Mouse (Mus musculus) heart, postnatal 10 days (tissue): ENCODE results near the gene Srgap3. TPM values are rescaled to one million over a fixed set of nuclear protein-coding genes. Genes with fewer than 3 reads are reported as not detected.

Experiments
- DNase-seq, 2 experiments: peaks; one replicate each; pipeline ENCODE4 v3.0.0; 2021
- intact Hi-C: fragments of 180-260 bp; cut with DNase I; formaldehyde crosslinking; loops from one replicate; pipeline ENCODE4 v1.15.1; 2025
- total RNA-seq, 2 experiments: library from RNA; stranded (reverse); gene quantifications; 2 replicates each; pipeline ENCODE4 v1.2.3; 2021

The Srgap3 gene
- total RNA-seq, 2 experiments from 2014 or later = 2.6 to 2.9 TPM

DNA sequence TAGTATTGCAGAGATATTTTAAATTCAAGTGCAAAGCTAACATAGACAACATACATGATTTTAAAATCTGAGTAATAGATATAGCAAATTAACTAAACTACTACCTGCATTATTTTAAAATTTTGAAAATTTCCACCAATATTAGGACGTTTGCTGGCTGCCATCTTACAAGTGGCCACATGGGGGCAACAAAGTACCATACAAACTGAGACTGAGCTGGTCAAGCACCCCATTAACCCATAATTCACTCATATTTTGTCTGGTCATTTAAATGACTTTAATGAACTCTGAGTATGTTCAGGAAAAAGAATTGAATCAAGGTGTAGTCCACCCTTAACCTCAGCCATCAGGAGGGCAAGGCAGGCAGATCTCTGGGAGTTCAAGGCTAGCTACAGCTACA is 246.7 kb downstream of the Srgap3 start:
- DNase-seq = peak; percentile 67 to 81
- intact Hi-C loops = loop anchor here (1.0 to 5.0 kb wide), 2 partner anchors 82 to 301 kb away; no protein-coding TSS in a partner anchor

DNA sequence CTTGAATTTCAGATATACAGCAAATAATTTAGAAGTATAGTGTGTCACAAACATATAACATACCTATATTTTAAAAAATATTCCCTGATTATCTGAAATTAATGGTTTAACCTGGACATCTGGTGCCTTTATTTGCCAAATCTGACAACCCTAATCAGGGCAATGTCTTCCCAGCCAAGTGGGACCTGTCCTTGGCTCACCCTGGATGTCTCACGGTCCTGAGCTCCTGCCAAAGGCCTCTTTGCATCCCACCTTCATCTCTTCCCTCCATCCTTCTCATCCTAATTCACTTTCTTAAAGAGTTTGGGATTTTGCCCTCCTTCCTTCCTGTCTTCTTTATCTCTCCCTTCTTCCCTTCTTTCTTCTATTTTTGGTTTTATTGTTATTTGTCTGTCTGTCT is 248.0 kb downstream of the Srgap3 start:
- intact Hi-C loops = loop anchor here (5.0 to 10.0 kb wide), 4 partner anchors 207 to 603 kb away; no protein-coding TSS in a partner anchor
- DNase-seq = no peak

DNA sequence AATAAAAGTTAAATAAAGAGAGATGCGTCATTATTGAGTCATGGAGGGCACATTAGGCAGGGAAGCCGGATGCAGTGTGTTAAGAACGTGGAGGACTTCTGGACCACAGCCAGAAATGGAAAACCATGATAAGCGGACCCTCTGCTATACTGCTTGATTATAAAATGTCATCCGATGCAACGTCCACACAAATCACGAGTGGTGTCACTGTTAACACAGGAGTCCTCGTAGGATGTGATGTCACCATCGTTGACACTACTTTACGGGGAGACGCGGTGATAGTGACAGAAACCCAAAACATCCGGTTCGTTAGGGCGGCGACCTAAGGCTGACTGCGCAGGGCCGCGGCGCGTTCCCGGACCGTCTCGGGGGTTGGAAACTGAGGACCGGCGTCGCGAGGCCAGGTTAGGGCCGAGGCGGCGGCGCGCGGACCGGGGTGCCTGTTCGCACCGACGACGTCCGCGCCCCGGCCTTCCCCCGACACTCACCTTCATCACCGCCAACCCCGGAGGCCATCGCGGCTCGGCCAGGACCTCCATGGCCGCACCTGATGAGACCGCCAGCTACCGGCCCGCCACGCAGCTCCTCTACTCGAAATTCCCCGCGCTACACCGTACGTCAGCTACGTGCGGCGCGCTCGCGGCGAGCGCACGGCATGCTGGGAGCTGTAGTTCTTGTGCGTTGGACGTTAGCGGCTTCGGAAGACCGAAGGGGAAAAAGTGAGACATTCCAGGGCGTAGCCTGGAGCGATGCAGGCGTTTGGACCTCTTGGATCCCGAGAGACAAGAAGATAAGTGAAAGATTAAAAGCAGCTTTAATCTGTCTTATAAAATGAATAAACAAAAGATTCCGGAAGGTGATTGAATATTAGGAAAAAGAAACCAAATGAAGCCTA is 250.8 kb downstream of the Srgap3 start, which contains the start of gene Rad18:
Gene Rad18 (minus strand): TSS at position 631 of the 895 bp plus-strand sequence.
- peak; percentile 88 to 90 for DNase-seq
- intact Hi-C loops = loop anchor here (2.0 to 10.0 kb wide), 5 partner anchors 204 to 606 kb away; no protein-coding TSS in a partner anchor

DNA sequence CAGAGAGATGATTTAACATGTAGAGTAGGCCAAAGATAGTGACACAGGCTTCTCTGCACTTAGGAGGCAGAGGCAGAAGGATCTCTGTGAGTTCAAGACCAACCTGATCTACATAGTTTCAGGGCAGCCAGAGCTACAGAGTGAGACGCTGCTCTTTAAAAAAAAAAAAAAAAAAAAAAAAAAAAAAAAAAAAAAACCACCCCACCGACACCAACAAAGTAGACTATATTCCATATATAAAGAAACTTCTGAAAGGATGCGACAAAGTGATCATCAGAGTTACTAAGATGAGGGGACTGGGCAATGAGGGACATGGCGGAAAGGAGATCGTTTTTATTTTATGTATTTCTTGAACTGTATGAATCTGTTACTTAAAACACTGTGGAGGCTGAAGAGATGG is 252.6 kb downstream of the Srgap3 start:
- no peak for DNase-seq
- intact Hi-C loops = loop anchor here (10.0 kb wide), 1 partner anchor 330 kb away; no protein-coding TSS in a partner anchor

DNA sequence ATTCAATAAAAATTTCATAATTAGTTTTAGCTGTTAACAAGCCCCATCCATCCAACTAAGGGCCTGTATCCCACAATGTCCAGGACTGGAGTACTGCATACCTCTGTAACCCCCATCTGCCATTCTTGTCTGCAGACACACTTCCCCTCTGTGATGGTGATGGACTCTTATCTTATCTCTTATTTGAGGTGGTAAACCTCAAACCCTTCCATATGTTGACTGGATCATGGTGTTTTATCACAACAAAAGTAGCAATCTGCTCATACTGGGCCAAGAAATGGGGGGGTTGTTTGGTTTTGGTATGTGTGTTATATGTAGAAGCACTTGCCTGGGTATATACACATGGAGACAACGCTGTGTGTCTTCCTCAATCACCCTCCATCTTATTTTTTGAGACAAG is 255.5 kb downstream of the Srgap3 start:
- DNase-seq = no peak
- intact Hi-C loops = loop anchor here (10.0 kb wide), 1 partner anchor 327 kb away; no protein-coding TSS in a partner anchor

DNA sequence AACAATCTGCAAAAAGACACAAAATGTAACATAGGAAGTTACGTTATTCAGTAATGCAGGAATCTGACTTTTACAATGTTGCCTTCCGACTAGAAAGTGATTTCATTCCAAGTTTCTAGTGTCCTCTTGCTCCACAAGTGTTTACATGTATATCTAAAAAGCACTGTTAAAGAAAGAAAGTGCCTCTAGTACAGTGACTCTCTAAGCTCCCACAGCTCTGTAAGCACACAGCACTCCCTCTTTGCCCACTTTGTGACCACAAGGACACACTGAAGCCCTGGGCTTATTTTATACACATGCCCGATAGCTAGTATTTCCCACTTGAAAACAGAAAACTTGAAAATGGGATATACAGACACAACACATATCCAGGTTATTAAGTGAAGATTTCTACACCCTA is 259.0 kb downstream of the Srgap3 start:
- DNase-seq = no peak
- intact Hi-C loops = no loop called here

DNA sequence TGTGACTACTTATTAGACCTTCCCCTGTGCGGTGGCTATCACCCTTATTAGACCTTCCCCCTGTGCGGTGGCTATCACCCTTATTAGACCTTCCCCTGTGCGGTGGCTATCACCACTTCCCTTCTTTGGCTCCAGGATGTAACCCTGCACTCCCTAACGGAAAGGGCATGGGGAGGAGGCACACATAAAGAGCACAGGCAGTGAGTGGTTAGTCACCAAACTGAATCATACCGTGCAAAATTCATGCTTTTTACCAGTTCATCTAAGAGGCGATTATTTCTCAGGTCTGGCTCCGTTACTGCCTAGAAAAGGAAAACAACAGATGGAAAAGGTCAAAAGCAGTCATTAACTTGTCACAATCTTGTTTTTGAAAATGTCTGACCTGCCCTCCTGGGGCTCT is 260.6 kb downstream of the Srgap3 start:
- no peak for DNase-seq
- intact Hi-C loops = no loop called here

DNA sequence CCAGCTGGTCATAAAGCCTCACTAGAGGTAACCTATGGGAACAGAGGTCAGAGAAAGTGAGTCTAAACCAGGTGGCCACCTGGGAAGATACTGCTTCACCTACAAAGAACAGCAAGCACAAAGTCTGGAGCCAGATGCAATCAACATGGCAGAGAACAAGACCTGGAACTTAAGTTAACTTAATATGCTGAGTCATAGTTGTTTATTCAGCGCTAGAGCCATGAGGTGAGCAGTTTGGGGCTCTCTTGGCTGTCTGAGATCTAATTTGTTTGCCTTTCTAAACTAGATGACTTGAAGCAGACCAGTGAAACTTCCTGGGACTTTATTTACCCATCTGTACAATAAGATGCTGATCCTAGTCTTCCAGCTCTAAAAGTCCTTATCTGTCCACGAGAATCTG is 263.0 kb downstream of the Srgap3 start:
- DNase-seq = no peak
- intact Hi-C loops = no loop called here

Other genes starting within 250 kb of the Srgap3 start
- 10 to 100 TPM; 20.3 to 21.8 TPM for gene Thumpd3, start 99.0 kb upstream of the Srgap3 start, total RNA-seq
- 10 to 100 TPM; 70.3 to 74.2 TPM for gene Setd5, start 130.1 kb upstream of the Srgap3 start, total RNA-seq
- under 1 TPM; 0.41 to 0.47 TPM for gene Lhfpl4, start 248.1 kb upstream of the Srgap3 start, total RNA-seq